Mouse (Mus musculus): ENCODE data around the gene Thra.

Gene Thra

DNA sequence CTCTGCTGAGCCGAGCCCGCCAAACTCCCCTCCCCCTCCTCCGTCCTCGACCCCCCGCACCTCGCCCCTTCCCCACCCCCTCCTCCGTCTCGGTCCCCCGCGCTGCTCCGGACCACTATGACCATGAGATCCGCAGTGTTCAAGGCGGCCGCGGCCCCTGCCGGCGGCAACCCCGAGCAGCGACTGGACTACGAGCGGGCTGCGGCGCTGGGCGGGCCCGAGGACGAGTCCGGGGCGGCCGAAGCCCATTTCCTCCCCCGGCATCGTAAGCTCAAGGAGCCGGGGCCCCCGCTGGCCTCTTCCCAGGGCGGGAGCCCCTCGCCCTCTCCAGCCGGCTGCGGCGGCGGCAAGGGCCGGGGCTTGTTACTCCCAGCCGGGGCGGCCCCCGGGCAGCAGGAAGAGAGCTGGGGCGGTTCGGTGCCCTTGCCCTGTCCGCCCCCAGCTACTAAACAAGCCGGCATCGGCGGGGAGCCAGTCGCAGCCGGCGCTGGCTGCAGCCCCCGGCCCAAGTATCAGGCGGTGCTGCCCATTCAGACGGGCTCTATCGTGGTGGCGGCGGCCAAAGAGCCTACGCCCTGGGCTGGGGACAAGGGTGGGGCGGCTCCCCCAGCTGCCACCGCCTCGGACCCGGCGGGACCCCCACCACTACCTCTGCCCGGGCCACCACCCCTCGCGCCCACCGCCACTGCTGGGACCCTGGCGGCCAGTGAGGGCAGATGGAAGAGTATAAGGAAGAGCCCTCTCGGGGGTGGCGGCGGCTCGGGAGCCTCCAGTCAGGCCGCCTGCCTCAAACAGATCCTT, 55.5 kb downstream of the Thra start:
- DNase-seq (ENCODE audit: low spot score in 2 of 2) = peak; percentile 75 to 78

DNA sequence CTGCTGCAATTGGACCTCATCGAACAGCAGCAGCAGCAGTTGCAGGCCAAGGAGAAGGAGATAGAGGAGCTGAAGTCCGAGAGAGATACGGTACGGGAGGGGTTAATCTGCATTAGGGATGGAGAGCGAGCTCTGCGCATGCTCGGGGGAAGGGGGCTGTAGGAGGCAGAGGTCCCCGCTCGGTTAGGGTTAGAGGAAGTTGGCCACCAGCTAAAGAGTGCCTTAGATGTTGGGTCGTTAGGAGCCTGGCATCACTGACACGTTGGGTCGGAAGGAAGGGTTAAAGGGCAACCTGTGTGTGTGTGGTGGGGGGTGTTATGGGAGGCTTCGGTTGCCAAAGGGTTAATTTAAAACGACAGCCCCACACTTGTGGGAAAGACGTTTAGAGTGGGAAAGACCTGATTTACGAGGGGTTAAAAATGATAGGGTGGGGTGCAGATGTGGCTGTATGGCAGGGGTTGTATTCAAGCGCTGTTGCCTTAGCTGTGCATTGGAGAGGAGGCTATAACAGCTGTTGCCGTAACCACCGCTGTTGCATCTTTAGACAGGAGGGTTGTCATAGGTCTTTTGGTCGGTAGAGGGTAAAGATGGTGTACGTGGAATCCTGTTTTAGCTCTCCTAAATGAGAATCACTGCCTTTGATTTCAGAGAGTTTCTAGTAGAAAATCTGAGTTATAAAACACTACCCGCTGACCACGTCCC, 56.2 kb downstream of the Thra start:
- DNase-seq (ENCODE audit: low spot score in 2 of 2) = peak; percentile 62 to 77

DNA sequence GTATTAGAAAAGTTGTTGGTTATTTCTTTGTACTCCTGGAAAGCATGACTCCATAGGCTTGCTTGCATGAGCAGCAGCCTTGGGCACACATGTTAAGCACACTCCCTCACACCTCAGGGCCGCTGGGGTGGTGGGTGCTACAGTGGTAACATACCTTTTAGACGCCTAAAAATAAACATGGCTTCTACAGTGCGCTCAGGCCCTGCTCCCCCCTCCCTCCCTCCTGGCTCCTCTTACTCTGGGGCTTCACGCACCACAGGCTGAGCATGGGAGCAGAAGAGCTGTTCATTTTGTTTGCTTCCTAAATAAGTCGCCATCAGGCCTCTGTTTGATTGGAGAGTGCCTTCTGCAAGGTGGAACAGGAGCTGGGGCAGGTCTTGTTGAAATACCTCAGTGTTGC, 56.9 kb downstream of the Thra start:
- no peak for DNase-seq (ENCODE audit: low spot score in 2 of 2)

- DNase-seq (ENCODE audit: low spot score in 2 of 2) = no peak
Measured at GRCm38 (mm10) chr11:98797909-98798308, 57.5 kb downstream of the Thra start.

GRCm38 (mm10) chr11:98804605-98805004, 64.2 kb downstream of the Thra start, which contains the start of gene Casc3:
Gene Casc3, plus strand, starts transcription at chr11:98804905.
- DNase-seq (ENCODE audit: low spot score in 2 of 2) = no peak

DNA sequence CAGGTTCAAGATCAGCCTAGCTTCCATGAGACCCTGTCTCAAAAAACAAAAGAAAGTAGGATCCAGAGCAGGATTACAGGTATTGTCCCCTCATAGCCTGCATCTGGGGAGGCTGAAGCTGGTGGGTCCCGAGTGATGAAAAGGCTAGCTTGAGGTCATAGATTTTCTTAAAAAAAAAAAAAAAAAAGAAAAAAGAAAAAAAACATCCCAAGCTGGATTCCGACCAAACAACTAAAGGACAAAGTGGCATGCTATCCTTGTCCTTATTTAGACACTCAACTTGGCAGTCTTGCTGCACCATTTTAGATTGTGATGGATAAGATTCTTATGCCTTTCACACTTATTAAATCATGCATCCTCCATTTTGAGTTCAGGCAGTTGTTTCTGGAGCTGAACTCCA, 68.0 kb downstream of the Thra start:
- no peak for DNase-seq (ENCODE audit: low spot score in 2 of 2)

- DNase-seq (ENCODE audit: low spot score in 2 of 2) = peak; percentile 95 to 99
Measured at GRCm38 (mm10) chr11:98809457-98810290, 69.2 kb downstream of the Thra start.

DNA sequence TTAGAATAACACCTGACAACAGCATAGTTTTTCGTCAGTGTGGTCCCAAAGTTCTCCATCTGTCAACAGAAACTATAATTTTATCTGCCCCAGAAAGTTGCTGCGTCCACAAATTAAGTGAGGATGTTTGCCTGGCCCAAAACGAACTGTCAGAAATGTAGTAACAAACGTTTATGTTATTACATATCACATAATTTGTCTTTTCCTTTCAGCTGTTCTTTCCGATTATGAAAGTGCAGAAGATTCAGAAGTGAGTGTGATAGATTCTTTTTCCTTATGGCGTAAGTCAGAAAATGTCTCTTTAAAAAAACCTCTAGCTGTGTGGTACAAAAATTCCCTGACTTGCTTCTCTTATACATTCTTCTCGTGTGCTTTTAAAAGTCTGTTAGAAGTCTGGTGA, 70.2 kb downstream of the Thra start:
- DNase-seq (ENCODE audit: low spot score in 2 of 2) = no peak

GRCm38 (mm10) chr11:98816706-98817239, 76.3 kb downstream of the Thra start:
- no peak for DNase-seq (ENCODE audit: low spot score in 2 of 2)
